ENCODE assay signal across 18 mouse cellular contexts in genomic region chr16:38910088-38910487, GRCm38 (mm10).
"Had no signal": no experiment of that assay in that cellular context is flagged by ENCODE, and none has a peak within 500 bp of the region (broad histone marks: within the 10 kb centered on the region; RNA-seq: fewer than 3 reads in every experiment).

No protein-coding gene starts in this region.

- H3K4me2 ChIP-seq: heart, embryonic 11.5 days; heart, embryonic 13.5 days; heart, embryonic 15.5 days; hindbrain, embryonic 13.5 days; hindbrain, embryonic 15.5 days; limb, embryonic 13.5 days; limb, embryonic 15.5 days; liver, embryonic 12.5 days had no signal

- H3K9me3 ChIP-seq: heart, embryonic 13.5 days; heart, embryonic 15.5 days; hindbrain, embryonic 13.5 days; hindbrain, embryonic 15.5 days; limb, embryonic 13.5 days; limb, embryonic 15.5 days; liver, embryonic 12.5 days had no signal

- DNase-seq: forebrain, postnatal 0 days; gastrocnemius, postnatal 14 days; gastrocnemius, postnatal 36 days; heart, adult 2 months; heart, postnatal 14 days; heart, postnatal 36 days; left cerebral cortex, postnatal 4 days had no signal

- H3K27me3 ChIP-seq: hindbrain, embryonic 13.5 days had no signal

- H3K4me3 ChIP-seq: heart, adult 2 months; heart, embryonic 13.5 days; heart, embryonic 15.5 days; hindbrain, embryonic 13.5 days; hindbrain, embryonic 15.5 days; limb, embryonic 13.5 days; limb, embryonic 15.5 days; liver, embryonic 12.5 days had no signal

- H3K27ac ChIP-seq: heart, adult 2 months; heart, embryonic 13.5 days; heart, embryonic 15.5 days; hindbrain, embryonic 13.5 days; hindbrain, embryonic 15.5 days; hindbrain, postnatal 0 days; kidney, postnatal 0 days; limb, embryonic 13.5 days; limb, embryonic 15.5 days; liver, embryonic 12.5 days; liver, embryonic 14.5 days had no signal

- H3K9ac ChIP-seq: forebrain, postnatal 0 days; heart, embryonic 13.5 days; heart, embryonic 15.5 days; hindbrain, embryonic 13.5 days; hindbrain, embryonic 15.5 days; limb, embryonic 13.5 days; limb, embryonic 15.5 days; liver, embryonic 12.5 days; liver, embryonic 14.5 days had no signal

- ATAC-seq: forebrain, postnatal 0 days; hindbrain, postnatal 0 days; liver, embryonic 12.5 days had no signal

- H3K36me3 ChIP-seq: heart, embryonic 13.5 days; heart, embryonic 15.5 days; hindbrain, embryonic 13.5 days; hindbrain, embryonic 15.5 days; limb, embryonic 13.5 days; limb, embryonic 15.5 days; liver, embryonic 12.5 days had no signal

- H3K4me1 ChIP-seq: heart, embryonic 13.5 days; heart, embryonic 15.5 days; limb, embryonic 15.5 days; liver, embryonic 12.5 days had no signal
